Mouse (Mus musculus) layer of hippocampus, adult 6 months (tissue): Measurements from ENCODE around the gene Mta3. TPM values are rescaled to one million over a fixed set of nuclear protein-coding genes. Genes with fewer than 3 reads are reported as not detected.

Experiments
- long read RNA-seq, 2 experiments: library from polyadenylated mRNA; unstranded; transcript quantifications; one replicate each; pipeline ENCODE4 v2.0.0; 2019 to 2020
- polyA plus RNA-seq: library from polyadenylated mRNA; unstranded; fragments of <200 nt; fragmentation: Nextera tagmentation; gene quantifications from 2 replicates; pipeline ENCODE4 v1.2.3, GENCODE M21; 2021

Mta3 gene
- 30.5 and 34.1 TPM in 2 replicates for polyA plus RNA-seq
- long read RNA-seq, experiment 1, partial matches to known transcripts = 6 of 42 reads
- long read RNA-seq, experiment 1, other reads (novel, unspliced or antisense) = 33 of 42 reads
- long read RNA-seq, experiment 2, transcript Mta3-203 (14 exons, 1,723 nt) = major isoform, 8 of 148 reads
- long read RNA-seq, experiment 2, transcript Mta3-202 (14 exons, 1,728 nt) = minor isoform, 6 of 148 reads
- long read RNA-seq, experiment 2, partial matches to known transcripts = 9 of 148 reads
- long read RNA-seq, experiment 2, other reads (novel, unspliced or antisense) = 124 of 148 reads

DNA sequence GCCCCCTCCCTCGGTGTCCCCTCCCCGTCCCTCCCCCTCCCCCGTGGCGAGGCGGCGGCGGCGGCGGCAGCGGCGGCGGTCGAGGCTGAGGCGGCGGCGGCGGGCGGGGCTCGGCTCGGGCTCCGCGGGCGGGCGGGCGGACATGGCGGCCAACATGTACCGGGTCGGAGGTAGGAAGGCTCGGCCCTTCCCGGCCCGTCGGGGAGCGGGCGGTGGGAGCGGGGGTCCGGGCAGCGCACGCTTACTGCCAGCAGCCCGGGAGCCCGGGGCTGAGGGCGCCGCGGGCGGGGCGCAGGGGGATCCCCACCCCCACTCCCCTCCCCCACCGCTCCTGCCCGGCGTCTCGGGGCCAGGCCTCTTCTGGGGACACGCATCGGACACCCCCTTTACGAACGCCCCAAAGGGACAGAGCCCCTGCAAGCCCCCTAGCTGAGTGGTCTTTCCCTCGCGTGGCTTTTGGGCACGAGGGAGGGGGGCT is at the start of gene Mta3:
Gene Mta3 (plus strand): TSS at position 48 of the 478 bp plus-strand sequence.

GRCm38 (mm10) chr17:83847815-83848214 is 141.9 kb downstream of the Mta3 start, which contains the start of gene Haao:
Haao (minus strand) TSS chr17:83847963.

Other genes with a start within 250 kb of the Mta3 start
- gene Cox7a2l, start 188.8 kb upstream of the Mta3 start, polyA plus RNA-seq = 487 and 491 TPM in 2 replicates
- 0.30 and 0.33 TPM in 2 replicates for gene Kcng3, start 74.3 kb upstream of the Mta3 start, polyA plus RNA-seq
- 0.26 and 0.29 TPM in 2 replicates for gene Haao, start 141.8 kb downstream of the Mta3 start, polyA plus RNA-seq